Mouse (Mus musculus) embryonic stem cell, embryonic (primary cell): ENCODE results near the gene P3h2.

Source experiments
- CTCF ChIA-PET, 4 experiments: fragments of 300-600 bp in 2 of 4; fragments of 350-600 bp in 2 of 4; sonication (Branson Sonifier 250); formaldehyde crosslinking; loops; one replicate each; lab custom pipeline; 2022; ENCODE audit warnings: inconsistent platforms in 2 of 4; lab: Charles Lee
- POLR2A ChIA-PET, 4 experiments: fragments of 300-600 bp in 2 of 4; fragments of 350-600 bp in 2 of 4; sonication (Branson Sonifier 250); formaldehyde crosslinking; loops; one replicate each; lab custom pipeline; 2022; ENCODE audit warnings: antibody characterized with exemption in 4 of 4, inconsistent platforms in 1 of 4; lab: Charles Lee

P3h2 gene

GRCm38 (mm10) chr16:26023352-26023751 lies 82.2 kb downstream of the P3h2 start:
- ChIA-PET POLR2A (no interaction called here), CTCF (interaction anchor here in 2 of 4 experiments (0.6 to 0.7 kb wide), 2 partner anchors 195 to 1138 kb away, joined by 3 read pairs; no protein-coding TSS in a partner anchor)

- ChIA-PET POLR2A (no interaction called here), CTCF (interaction anchor here in 1 of 4 experiments (0.9 kb wide), 1 partner anchor 178 kb away, joined by 4 read pairs; no protein-coding TSS in a partner anchor)
Measured at GRCm38 (mm10) chr16:26021759-26022158, 83.8 kb downstream of the P3h2 start.

- CTCF ChIA-PET, result no interaction called here
Measured at GRCm38 (mm10) chr16:26005811-26006210, 99.8 kb downstream of the P3h2 start.

GRCm38 (mm10) chr16:26003261-26003660 lies 102.3 kb downstream of the P3h2 start:
- POLR2A ChIA-PET, result no interaction called here
- CTCF ChIA-PET, result interaction anchor here in 1 of 4 experiments (0.6 kb wide), 1 partner anchor 24 kb away, joined by 6 read pairs; no protein-coding TSS in a partner anchor

More at GRCm38 (mm10) chr16:26005811-26006210, 99.8 kb downstream of the P3h2 start:
- POLR2A ChIA-PET, result no interaction called here

GRCm38 (mm10) chr16:26002848-26003247 lies 102.7 kb downstream of the P3h2 start:
- ChIA-PET CTCF (interaction anchor here in 1 of 4 experiments (0.6 kb wide), 1 partner anchor 23 kb away, joined by 6 read pairs; no protein-coding TSS in a partner anchor), POLR2A (no interaction called here)

GRCm38 (mm10) chr16:25994605-25995004 lies 111.0 kb downstream of the P3h2 start:
- CTCF ChIA-PET, result no interaction called here

GRCm38 (mm10) chr16:25987221-25987620 lies 118.4 kb downstream of the P3h2 start:
- CTCF ChIA-PET, result no interaction called here
- POLR2A ChIA-PET, result no interaction called here

More at GRCm38 (mm10) chr16:25994605-25995004, 111.0 kb downstream of the P3h2 start:
- POLR2A ChIA-PET, result no interaction called here

- CTCF ChIA-PET, result no interaction called here
- POLR2A ChIA-PET, result no interaction called here
Measured at GRCm38 (mm10) chr16:25983635-25984034, 121.9 kb downstream of the P3h2 start.

- ChIA-PET CTCF (interaction anchor here in 2 of 4 experiments (0.6 kb wide), 2 partner anchors 24 to 33 kb away, joined by 3 to 6 read pairs; no protein-coding TSS in a partner anchor), POLR2A (no interaction called here)
Measured at GRCm38 (mm10) chr16:25979037-25979436, 126.5 kb downstream of the P3h2 start.

GRCm38 (mm10) chr16:25977210-25977609 lies 128.4 kb downstream of the P3h2 start:
- POLR2A ChIA-PET, result no interaction called here
- CTCF ChIA-PET, result no interaction called here

GRCm38 (mm10) chr16:25971285-25971684 lies 134.3 kb downstream of the P3h2 start:
- ChIA-PET POLR2A (no interaction called here), CTCF (no interaction called here)

- ChIA-PET POLR2A (no interaction called here), CTCF (no interaction called here)
Measured at GRCm38 (mm10) chr16:25970720-25971119, 134.9 kb downstream of the P3h2 start.

GRCm38 (mm10) chr16:25970193-25970592 lies 135.4 kb downstream of the P3h2 start:
- CTCF ChIA-PET, result no interaction called here
- POLR2A ChIA-PET, result no interaction called here

- POLR2A ChIA-PET, result no interaction called here
- CTCF ChIA-PET, result interaction anchor here in 3 of 4 experiments (0.6 to 1.0 kb wide), 11 partner anchors 15 to 1979 kb away, joined by 3 to 6 read pairs (median 4); no protein-coding TSS in a partner anchor
Measured at GRCm38 (mm10) chr16:25967297-25967696, 138.3 kb downstream of the P3h2 start.

- CTCF ChIA-PET, result interaction anchor here in 2 of 4 experiments (0.6 to 1.1 kb wide), 5 partner anchors 202 to 589 kb away, joined by 3 to 8 read pairs (median 3); no protein-coding TSS in a partner anchor
- POLR2A ChIA-PET, result no interaction called here
Measured at GRCm38 (mm10) chr16:25963856-25964255, 141.7 kb downstream of the P3h2 start.

GRCm38 (mm10) chr16:25960345-25960744 lies 145.2 kb downstream of the P3h2 start:
- ChIA-PET POLR2A (no interaction called here), CTCF (no interaction called here)

GRCm38 (mm10) chr16:25959929-25960328 lies 145.7 kb downstream of the P3h2 start:
- ChIA-PET CTCF (no interaction called here), POLR2A (no interaction called here)

- ChIA-PET POLR2A (no interaction called here), CTCF (no interaction called here)
Measured at GRCm38 (mm10) chr16:25958650-25959238, 146.8 kb downstream of the P3h2 start.

GRCm38 (mm10) chr16:25958213-25958612 lies 147.4 kb downstream of the P3h2 start:
- ChIA-PET CTCF (no interaction called here), POLR2A (no interaction called here)

GRCm38 (mm10) chr16:25956831-25957230 lies 148.8 kb downstream of the P3h2 start:
- POLR2A ChIA-PET, result no interaction called here

GRCm38 (mm10) chr16:25954614-25955013 lies 151.0 kb downstream of the P3h2 start:
- ChIA-PET CTCF (no interaction called here), POLR2A (no interaction called here)

More at GRCm38 (mm10) chr16:25956831-25957230, 148.8 kb downstream of the P3h2 start:
- CTCF ChIA-PET, result no interaction called here
